Mouse (Mus musculus): Measurements from ENCODE around the gene Olfr364-ps1.

The Olfr364-ps1 gene

DNA sequence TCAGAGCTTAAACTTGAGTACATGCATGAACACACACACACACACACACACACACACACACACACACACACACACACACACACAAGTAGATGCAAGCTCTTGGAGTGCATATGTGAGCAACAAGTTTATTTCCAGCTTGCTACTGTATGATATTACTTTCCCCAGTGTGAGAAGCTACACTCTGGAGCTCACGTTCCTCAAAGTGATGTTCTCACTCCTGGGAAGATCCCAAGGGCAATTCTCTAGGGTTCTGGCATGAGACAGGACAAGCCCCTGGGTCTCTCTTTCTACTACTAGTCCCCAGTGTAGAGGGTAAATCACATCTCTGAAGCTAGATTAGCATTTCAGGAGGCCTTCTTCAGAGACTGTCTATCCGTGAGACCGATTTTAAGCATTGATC, at the start of gene Olfr364-ps1:
TSS of gene Olfr364-ps1 (plus strand) at position 301 of the 400 bp plus-strand sequence.
- DNase-seq (ENCODE audit: low read depth, low spot score), result no peak

- no peak for DNase-seq (ENCODE audit: low read depth, low spot score)
These were observed 21.3 kb upstream of the Olfr364-ps1 start, which contains the start of gene Olfr362 for GRCm38 (mm10) chr2:37117810-37118209. Gene Olfr362, minus strand, starts transcription at chr2:37117910.

DNA sequence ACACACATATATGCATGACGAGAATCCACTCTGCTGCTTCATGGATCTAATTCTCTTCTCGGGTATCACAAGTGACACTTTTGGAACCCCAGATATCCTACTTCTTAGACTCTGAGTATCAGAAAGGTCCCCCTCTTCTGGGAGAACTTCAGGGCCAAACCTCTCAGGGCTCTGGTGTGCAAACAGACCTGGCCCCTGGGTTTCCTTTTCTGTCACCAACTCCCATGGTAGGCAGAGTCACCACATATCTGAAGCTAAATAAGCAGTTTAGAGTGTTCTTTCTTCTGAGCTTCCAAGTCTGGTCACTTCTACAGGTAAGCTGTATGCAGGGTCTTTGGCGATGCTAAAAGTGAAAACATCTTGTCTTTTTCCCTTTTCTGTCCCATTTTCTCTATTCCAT, 48.8 kb downstream of the Olfr364-ps1 start, which contains the start of gene Olfr365:
TSS of gene Olfr365 (plus strand) at position 301 of the 400 bp plus-strand sequence.
- no peak for DNase-seq (ENCODE audit: low read depth, low spot score)

Measured in retina, adult 2 months (tissue).